Mouse (Mus musculus) B cell, adult 67 days (primary cell): ENCODE data around the gene Fam131a. TPM values are rescaled to one million over a fixed set of nuclear protein-coding genes. Genes with fewer than 3 reads are reported as not detected.

Experiments used
- total RNA-seq, 2 experiments: library from RNA; stranded (reverse); gene quantifications; 4 replicates each; pipeline ENCODE4 v1.2.4; 2023

Fam131a gene
- 1 to 10 TPM; 1.2 to 4.0 TPM for total RNA-seq

DNA sequence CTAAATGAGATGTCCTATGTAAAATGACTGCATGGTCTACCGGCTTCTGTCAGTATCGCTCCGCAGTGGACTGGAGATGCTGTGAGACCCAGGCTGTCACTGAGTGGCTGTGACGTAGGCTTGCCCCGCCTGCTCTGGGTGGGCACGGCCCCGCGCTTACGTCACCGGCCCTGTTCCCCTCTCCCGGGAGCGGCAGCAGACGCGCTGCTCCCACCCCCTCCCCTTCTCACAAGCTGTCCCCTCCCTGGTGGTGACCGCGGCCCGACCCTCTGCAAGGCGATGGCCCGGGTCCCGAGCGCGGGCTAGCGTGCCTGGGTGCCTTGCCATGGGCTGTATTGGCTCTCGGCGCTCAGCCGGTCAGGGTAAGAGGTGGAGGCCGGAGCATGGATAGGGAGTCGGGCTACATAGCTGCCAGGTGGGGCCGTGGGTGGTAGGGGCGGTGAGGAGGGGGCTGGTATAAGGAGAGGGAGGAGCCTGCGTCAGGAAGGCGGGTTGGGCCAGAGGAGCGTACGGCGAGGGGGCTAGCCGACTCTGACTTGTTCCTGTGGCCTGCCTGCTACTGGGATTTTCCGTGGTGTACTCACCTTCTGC lies at the start of gene Fam131a:
Fam131a (plus strand) TSS at position 131 of the 591 bp plus-strand sequence.

GRCm38 (mm10) chr16:20651076-20651946 lies 41.7 kb upstream of the Fam131a start, which contains the start of gene Psmd2:
Gene Psmd2 (plus strand): TSS chr16:20651652.

GRCm38 (mm10) chr16:20668013-20668412 lies 25.0 kb upstream of the Fam131a start, which contains the start of gene Eif4g1:
Gene Eif4g1 (plus strand): TSS chr16:20668313.

GRCm38 (mm10) chr16:20717181-20717977 lies 24.3 kb downstream of the Fam131a start, which contains the start of the genes Polr2h and Clcn2:
Gene Polr2h (plus strand): TSS chr16:20717665.
Gene Clcn2 (minus strand): TSS chr16:20717746.

DNA sequence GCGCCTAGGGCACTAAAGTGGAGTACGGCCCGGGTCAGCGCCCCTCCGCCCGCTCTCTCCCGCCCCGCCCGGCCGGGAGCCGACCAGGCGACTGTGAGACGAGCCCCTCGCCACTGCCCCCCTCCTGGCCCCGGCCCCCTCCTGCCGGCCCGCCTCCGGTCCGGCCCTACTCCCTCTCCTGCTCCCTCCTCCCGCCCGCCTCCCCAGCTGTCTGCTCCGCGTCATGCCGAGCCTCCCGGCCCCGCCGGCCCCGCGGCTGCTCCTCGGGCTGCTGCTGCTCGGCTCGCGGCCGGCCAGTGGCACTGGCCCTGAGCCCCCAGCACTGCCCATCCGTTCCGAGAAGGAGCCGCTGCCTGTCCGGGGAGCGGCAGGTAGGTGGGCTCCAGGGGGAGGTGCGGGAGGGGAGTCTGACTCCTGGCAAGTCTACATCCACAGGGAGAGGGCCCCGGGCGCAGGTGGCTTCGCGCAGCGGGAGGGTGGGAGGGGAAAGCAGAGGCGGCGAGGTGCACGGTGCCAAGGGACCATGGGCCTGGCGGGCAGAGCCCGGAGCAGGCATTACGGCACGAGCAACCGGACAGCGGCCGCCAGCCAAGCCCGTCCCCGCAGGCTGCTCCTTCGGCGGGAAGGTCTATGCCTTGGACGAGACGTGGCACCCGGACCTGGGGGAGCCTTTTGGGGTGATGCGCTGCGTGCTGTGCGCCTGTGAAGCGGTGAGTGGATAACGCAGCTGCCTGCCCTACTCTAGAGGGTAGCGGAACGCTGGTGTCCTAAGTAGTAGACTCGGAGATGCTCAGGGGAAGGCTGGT lies 40.1 kb downstream of the Fam131a start, which contains the start of gene Chrd:
Chrd (plus strand) TSS at position 203 of the 806 bp plus-strand sequence.

DNA sequence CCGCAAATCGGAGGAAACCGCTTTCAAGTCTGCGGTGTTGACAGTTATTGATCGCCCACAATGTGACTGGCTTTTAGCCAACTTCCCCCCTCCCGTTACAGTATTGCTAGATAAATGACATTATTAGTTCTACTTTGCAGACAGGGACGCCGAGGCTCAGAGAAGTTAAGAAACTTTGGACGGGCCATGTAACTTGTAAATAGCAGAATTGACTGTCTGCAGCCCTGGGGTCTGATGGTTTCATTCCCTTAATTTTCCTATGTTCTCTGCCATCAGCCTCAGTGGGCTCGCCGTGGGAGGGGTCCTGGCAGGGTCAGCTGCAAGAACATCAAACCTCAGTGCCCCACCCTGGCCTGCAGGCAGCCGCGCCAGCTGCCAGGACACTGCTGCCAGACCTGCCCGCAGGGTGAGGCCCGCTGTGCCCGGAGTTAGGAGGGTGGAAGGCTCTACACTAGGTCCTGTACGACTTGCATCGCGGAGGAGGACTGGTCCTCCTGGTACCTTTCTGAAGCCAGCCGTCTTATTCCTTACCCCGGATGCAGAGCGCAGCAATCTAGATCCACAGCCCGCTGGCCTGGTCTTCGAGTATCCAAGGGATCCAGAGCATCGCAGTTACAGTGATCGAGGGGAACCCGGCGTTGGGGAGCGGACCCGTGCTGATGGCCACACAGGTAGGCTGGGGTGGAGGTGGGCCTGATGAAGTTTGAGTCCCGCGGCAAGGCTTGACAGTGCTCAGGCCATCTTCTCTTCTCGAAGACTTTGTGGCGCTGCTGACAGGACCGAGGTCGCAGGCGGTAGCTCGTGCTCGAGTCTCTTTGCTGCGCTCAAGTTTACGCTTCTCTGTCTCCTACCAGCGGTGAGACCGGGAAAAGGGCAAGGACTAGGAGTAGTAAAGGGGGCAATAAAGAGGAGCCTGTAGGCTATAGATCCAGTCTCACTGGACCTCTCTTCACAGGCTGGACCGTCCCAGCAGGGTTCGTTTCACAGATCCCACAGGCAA lies 41.0 kb downstream of the Fam131a start, which contains the start of gene Thpo:
Thpo (minus strand) TSS at position 781 of the 1,000 bp plus-strand sequence.

Other genes with a start within 250 kb of the Fam131a start
- 10 to 100 TPM; 45.2 to 48.4 TPM for gene Eif2b5, start 194.4 kb upstream of the Fam131a start, total RNA-seq
- 10 to 100 TPM; 44.6 to 48.6 TPM for gene Dvl3, start 176.3 kb upstream of the Fam131a start, total RNA-seq
- 100 to 1,000 TPM; 196 to 208 TPM for gene Ap2m1, start 157.8 kb upstream of the Fam131a start, total RNA-seq
- 100 to 1,000 TPM; 121 to 127 TPM for gene Abcf3, start 144.7 kb upstream of the Fam131a start, total RNA-seq
- gene Vwa5b2, start 103.8 kb upstream of the Fam131a start, total RNA-seq, result under 1 TPM in 1 of 2 experiments, not detected in 1; 0.27 TPM
- gene Eef1akmt4, start 81.6 kb upstream of the Fam131a start, total RNA-seq, result 1 to 10 TPM; 3.9 to 4.0 TPM
- not detected for gene Gm49333, start 81.6 kb upstream of the Fam131a start, total RNA-seq
- 10 to 100 TPM; 10.9 to 13.9 TPM for gene Alg3, start 81.5 kb upstream of the Fam131a start, total RNA-seq
- not detected for gene Camk2n2, start 72.0 kb upstream of the Fam131a start, total RNA-seq
- not detected for gene Ece2, start 63.4 kb upstream of the Fam131a start, total RNA-seq
- 100 to 1,000 TPM; 113 to 130 TPM for gene Psmd2, start 41.6 kb upstream of the Fam131a start, total RNA-seq
- gene Eif4g1, start 24.9 kb upstream of the Fam131a start, total RNA-seq, result 100 to 1,000 TPM; 321 to 333 TPM
- 10 to 100 TPM; 12.8 to 16.9 TPM for gene Polr2h, start 24.4 kb downstream of the Fam131a start, total RNA-seq
- 1 to 10 TPM; 3.5 to 3.9 TPM for gene Clcn2, start 24.5 kb downstream of the Fam131a start, total RNA-seq
- gene Chrd, start 39.9 kb downstream of the Fam131a start, total RNA-seq, result not detected
- not detected for gene Thpo, start 41.3 kb downstream of the Fam131a start, total RNA-seq